Mouse (Mus musculus) colon, adult 2 months (tissue): ENCODE results near the gene H2-M11. TPM values are rescaled to one million over a fixed set of nuclear protein-coding genes. Genes with fewer than 3 reads are reported as not detected.

Source experiments
- polyA plus RNA-seq: library from polyadenylated mRNA; depleted of rRNA; stranded (reverse); fragments of >200 nt; gene quantifications from 2 replicates; pipeline ENCODE4 v1.2.3, GENCODE M21; 2012; rRNA removed

H2-M11 gene
- not detected in 2 replicates for polyA plus RNA-seq

DNA sequence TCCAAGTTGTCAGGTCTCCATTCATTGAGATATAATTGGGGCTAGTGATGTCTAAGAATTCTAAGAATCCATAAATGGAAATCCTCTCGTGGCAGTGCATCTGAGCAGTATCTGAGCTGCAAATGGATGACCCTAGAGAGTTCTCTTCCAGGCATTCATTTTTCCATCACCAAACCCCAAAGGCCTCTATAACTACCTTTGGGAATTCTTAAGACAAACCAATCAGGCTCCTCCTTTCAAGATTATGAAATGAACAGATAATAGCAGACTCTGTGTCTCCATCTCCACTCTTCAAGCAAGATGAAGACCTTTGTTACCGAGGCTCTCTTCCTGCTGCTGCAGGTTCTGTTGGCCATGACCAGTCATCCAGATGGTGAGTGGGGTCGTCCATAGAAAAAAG, at the start of gene H2-M11:
Gene H2-M11, plus strand, starts transcription at position 301 of the 400 bp plus-strand sequence.

Other genes with a start within 250 kb of the H2-M11 start
- not detected in 2 replicates for gene H2-M10.1, start 220.9 kb upstream of the H2-M11 start, polyA plus RNA-seq
- not detected in 2 replicates for gene H2-M10.3, start 178.7 kb upstream of the H2-M11 start, polyA plus RNA-seq
- not detected in 2 replicates for gene H2-M10.4, start 84.7 kb upstream of the H2-M11 start, polyA plus RNA-seq
- not detected in 2 replicates for gene H2-M9, start 95.6 kb downstream of the H2-M11 start, polyA plus RNA-seq
- gene H2-M1, start 125.1 kb downstream of the H2-M11 start, polyA plus RNA-seq, result not detected in 2 replicates
- gene H2-M10.5, start 225.8 kb downstream of the H2-M11 start, polyA plus RNA-seq, result not detected in 2 replicates